Mouse (Mus musculus): ENCODE measurements around the gene Nrxn3.

The Nrxn3 gene

DNA sequence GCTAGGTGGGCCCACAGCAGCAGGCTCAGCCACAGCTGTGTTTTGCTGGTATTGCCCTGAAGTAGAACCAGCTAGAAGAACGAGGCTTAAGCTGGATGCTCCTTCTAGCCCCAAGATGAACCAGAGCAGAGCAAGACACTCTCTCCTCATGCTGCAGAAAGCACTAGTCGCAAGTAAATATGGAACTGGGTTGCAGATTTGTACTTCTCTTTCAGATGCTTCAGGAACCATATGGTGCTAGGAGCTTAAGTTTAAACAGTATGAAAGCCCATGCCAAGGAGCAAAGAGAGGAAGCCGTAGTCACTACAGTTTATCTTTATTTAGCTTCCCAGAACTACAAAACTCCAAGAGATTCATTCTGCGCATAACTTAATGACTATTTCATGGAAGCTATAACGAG lies 1254.8 kb downstream of the Nrxn3 start:
- no peak for DNase-seq

GRCm38 (mm10) chr12:89979190-89979589 lies 1256.5 kb downstream of the Nrxn3 start:
- no peak for DNase-seq

DNA sequence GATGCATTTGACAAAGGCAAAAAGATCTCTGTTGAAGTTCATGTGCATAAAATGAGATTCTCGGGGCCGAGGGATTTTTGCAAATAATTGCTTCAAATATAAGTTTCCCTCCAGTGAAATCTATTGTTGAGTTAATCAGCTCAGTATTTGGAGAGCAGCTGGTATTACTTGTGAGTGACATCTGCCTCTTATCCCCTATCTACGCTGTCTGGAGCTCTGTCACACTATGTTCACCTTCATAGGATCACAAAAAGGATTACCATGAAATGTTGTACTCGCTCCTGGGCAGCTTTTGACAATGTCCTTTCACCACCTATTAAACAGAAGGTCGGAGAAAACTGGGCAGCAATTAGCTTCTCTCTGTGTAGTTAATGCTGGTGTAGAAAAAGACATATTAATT lies 1259.8 kb downstream of the Nrxn3 start:
- DNase-seq = peak in 1 of 2 experiments; percentile 13

GRCm38 (mm10) chr12:89983399-89983798 lies 1260.7 kb downstream of the Nrxn3 start:
- peak; percentile 27 to 38 for DNase-seq

DNA sequence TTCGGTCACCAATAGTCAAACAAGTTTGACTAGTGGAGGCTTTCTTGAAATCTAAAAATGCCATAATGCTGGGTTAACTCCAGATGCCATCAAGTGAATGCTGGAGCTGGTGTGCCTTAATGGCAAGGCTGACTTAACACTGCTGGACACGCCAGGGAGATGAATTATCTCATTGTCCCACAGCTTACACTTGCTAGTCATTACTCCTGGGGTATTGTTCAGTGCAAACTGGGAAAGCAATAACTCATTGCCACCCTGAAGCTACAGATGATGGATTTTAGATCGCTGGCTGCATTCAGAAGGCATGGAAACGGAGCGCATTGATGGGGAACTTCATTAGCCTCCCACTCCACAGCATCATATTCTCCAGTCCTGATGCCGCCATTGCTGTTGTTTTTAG lies 1263.5 kb downstream of the Nrxn3 start:
- DNase-seq = no peak

GRCm38 (mm10) chr12:89993273-89993672 lies 1270.6 kb downstream of the Nrxn3 start:
- DNase-seq = no peak

GRCm38 (mm10) chr12:89995392-89995791 lies 1272.7 kb downstream of the Nrxn3 start:
- DNase-seq = no peak

GRCm38 (mm10) chr12:90010280-90010679 lies 1287.6 kb downstream of the Nrxn3 start:
- no peak for DNase-seq

DNA sequence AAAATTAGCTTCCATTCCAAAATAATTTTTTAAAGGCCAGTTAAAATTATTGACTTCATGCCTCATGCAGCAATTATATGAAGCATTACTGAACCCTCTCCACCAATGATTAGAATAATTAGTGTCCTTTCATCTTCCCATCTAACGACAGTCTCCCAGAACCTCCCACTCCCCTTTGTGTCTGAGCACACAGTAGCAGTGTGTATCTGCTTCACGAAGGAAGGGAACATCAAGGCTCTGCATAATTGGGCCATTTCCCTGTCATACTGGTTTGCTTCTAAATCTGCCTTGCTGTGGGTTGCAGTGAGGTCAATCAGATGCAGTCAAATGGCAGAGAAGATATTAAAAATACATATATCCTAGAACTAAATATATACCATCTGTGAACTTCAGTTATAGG lies 1291.3 kb downstream of the Nrxn3 start:
- no peak for DNase-seq

GRCm38 (mm10) chr12:90027023-90027422 lies 1304.3 kb downstream of the Nrxn3 start:
- peak; percentile 35 to 51 for DNase-seq

DNA sequence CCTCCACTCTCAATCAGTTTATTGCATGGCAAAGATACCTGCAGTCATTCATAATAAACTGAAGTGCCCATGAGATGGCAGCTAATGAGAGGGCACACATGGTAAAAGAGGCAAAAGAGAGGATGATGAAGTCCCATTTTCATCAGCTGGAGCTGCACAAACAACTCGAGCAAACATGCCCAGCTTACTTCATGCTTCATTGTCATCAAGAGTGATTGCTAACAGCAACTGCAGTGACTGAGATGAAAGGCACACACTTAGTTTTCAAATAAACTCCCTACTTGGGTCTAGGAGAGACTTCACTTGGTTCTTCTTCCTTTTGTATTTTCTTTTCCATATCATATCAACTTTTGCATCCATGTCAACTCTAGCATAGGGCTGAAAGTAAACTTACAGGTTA lies 1318.4 kb downstream of the Nrxn3 start:
- DNase-seq = no peak

GRCm38 (mm10) chr12:90056256-90056655 lies 1333.6 kb downstream of the Nrxn3 start:
- DNase-seq = no peak

DNA sequence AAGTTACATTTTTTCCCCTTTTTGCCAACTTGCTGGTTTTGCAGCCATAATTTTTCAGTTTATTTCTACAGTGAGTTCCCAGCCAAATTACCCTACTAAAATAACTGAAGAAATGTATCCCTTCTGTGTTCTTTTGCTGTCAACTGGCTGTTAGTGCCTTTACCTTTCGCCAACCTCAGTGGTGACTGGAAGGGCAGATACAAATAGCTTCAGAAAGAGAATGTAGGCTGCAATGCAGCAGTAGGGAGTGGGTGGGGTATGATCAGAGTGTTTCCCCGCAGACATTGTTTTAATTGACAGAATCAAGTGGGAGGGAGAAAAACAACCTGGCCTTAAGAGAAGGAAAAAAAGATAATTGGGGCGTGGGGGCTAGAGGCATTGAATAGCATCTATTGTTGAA lies 1337.1 kb downstream of the Nrxn3 start:
- DNase-seq = no peak

DNA sequence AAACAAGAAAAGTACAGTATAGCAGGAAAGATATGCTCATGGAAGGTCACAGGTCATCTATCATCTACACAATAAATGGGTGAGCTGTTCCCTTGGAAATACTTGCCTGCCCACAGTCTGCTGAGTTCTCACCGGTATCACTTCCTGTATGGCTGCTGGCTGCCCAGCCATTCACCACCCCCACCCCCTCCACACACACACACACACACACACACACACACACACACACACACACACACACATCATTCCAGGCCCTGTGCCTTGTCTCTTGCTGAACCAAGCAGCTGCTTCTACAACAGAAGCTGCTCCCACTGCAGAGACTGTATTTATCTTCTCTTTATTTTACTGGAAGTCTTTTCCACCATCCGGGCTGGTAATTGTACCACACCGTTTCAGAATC lies 1338.6 kb downstream of the Nrxn3 start:
- DNase-seq = no peak

- no peak for DNase-seq
These were observed 1339.5 kb downstream of the Nrxn3 start for GRCm38 (mm10) chr12:90062219-90062618.

- peak; percentile 20 to 43 for DNase-seq
These were observed 1340.8 kb downstream of the Nrxn3 start for GRCm38 (mm10) chr12:90063443-90063842.

DNA sequence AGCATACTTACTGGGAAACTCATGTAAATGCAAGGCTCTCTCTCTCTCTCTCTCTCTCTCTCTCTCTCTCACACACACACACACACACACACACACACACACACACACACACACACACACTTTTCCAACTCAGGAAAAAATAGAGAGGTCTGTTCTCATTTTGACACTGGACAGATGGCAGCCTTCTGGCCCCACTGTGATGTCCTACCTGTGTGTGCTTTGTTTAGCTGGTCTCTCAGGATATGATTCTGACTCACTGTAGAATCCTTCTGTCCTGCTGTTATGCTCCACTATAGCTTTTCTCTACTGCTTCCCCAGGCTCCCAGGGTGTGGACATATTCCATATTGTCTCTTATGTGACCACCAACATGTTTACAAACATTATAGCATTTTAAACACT lies 1363.2 kb downstream of the Nrxn3 start:
- peak; percentile 65 to 78 for DNase-seq

GRCm38 (mm10) chr12:90095754-90096153 lies 1373.1 kb downstream of the Nrxn3 start:
- no peak for DNase-seq

GRCm38 (mm10) chr12:90113351-90113791 lies 1390.7 kb downstream of the Nrxn3 start:
- peak; percentile 80 to 90 for DNase-seq

- peak; percentile 28 to 34 for DNase-seq
These were observed 1409.5 kb downstream of the Nrxn3 start for GRCm38 (mm10) chr12:90131927-90132869.

- DNase-seq = peak; percentile 88 to 91
These were observed 1419.3 kb downstream of the Nrxn3 start for GRCm38 (mm10) chr12:90142011-90142410.

DNA sequence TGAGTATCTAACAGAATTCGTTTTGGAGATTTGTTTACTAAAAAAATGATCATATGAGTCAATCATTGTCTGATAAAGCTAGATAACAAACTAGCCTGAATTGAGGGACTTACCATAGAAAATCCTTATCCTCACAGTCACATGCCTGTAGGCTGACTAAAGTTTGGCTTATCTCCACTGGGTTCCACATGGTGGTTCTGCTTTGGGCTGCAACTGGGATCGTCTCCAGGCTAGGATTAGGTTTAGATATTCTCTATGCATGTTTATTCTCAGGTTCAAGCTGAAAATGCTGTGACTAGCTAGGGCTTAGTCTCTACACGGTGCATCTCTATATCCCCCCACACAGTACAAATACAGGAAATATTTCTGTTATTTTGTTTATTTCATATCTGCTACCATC lies 1421.6 kb downstream of the Nrxn3 start:
- DNase-seq = peak; percentile 42 to 54

GRCm38 (mm10) chr12:90158131-90158772 lies 1435.6 kb downstream of the Nrxn3 start:
- no peak for DNase-seq

- no peak for DNase-seq
These were observed 1437.2 kb downstream of the Nrxn3 start for GRCm38 (mm10) chr12:90159911-90160310.

Data from cerebellum, postnatal 10 days (tissue).